Comparison of ENCODE assay signal across 8 mouse cellular contexts in the genomic region with DNA sequence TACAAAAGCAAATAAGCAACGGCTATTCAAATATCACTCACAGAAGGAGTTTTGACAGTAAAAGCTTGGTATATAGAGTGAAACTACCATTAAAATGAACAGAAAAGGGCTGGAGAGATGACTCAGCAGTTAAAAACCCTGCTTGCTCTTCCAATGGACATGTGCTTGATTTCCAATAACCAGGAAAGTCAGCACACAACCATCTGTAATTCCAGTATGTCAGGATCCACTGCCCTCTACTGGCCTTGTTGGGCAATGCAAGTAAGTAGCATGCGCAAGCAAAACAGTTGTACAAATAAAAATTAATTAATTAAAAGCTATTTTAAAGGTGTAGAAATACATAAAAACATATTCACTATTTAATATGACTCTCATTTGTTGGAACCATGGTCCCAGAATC. TPM values are rescaled to one million over a fixed set of nuclear protein-coding genes. Genes with fewer than 3 reads are reported as not detected.
DNase-seq lines count a peak whose midpoint lies in the region; ATAC-seq lines count a peak whose summit lies in the region.

No protein-coding gene starts in this region.

- intact Hi-C loops in left cerebral cortex, postnatal 4 days (cut with DNase I): no loop called here

- no peak for ATAC-seq in forebrain, embryonic 14.5 days
- no peak for ATAC-seq in forebrain, embryonic 15.5 days (replicated peaks)

- no peaks in the 10 kb centered on the region for H3K27me3 ChIP-seq in forebrain, embryonic 14.5 days (replicated peaks; ENCODE audit: control insufficient read depth, insufficient read depth, low read length)
- peaks cover 6% of the 10 kb centered on the region; the same call in 1 of the 2 replicates for H3K27me3 ChIP-seq in forebrain, embryonic 15.5 days

- DNase-seq in forebrain, embryonic 14.5 days (ENCODE audit: low spot score): peak; percentile 78
- DNase-seq in right cerebral cortex, adult 2 months (ENCODE audit: low spot score in 2 of 2): peak; percentile 68 to 71
- DNase-seq in right cerebral cortex, postnatal 25 days: no peak
- peak; percentile 83 to 87 for DNase-seq in cerebellum, postnatal 10 days
- peak; percentile 20 for DNase-seq in hindlimb bud, embryonic 11.5 days (ENCODE audit: extremely low spot score, low read depth, low spot score)
- peak; percentile 63 for DNase-seq in left cerebral cortex, postnatal 4 days
- peak; percentile 55 for DNase-seq in urinary bladder, postnatal 25 days (ENCODE audit: low spot score)

- H3K9ac ChIP-seq in forebrain, embryonic 14.5 days (ENCODE audit: low read length): no peak overlapping the region
- H3K9ac ChIP-seq in forebrain, embryonic 15.5 days (replicated peaks): no peak overlapping the region

- no peak overlapping the region for H3K27ac ChIP-seq in forebrain, embryonic 14.5 days (ENCODE audit: low read depth, low read length)
- H3K27ac ChIP-seq in forebrain, embryonic 15.5 days (replicated peaks): no peak overlapping the region

- H3K4me1 ChIP-seq in forebrain, embryonic 14.5 days (ENCODE audit: control insufficient read depth, insufficient read depth, low read length): no peaks in the 10 kb centered on the region
- peaks cover 11% of the 10 kb centered on the region for H3K4me1 ChIP-seq in forebrain, embryonic 15.5 days

- H3K4me2 ChIP-seq in forebrain, embryonic 14.5 days (ENCODE audit: low read length): no peak overlapping the region
- H3K4me2 ChIP-seq in forebrain, embryonic 15.5 days (replicated peaks): no peak overlapping the region

- no peaks in the 10 kb centered on the region for H3K9me3 ChIP-seq in forebrain, embryonic 14.5 days (replicated peaks; ENCODE audit: control insufficient read depth, low read length)
- H3K9me3 ChIP-seq in forebrain, embryonic 15.5 days: no peaks in the 10 kb centered on the region

- H3K4me3 ChIP-seq in forebrain, embryonic 14.5 days (ENCODE audit: low read depth, low read length): no peak overlapping the region
- H3K4me3 ChIP-seq in forebrain, embryonic 15.5 days: no peak overlapping the region

- 59% methylated on average over 2 of the region's 2 CpGs for WGBS in forebrain, embryonic 14.5 days
- WGBS in forebrain, embryonic 15.5 days: 52% methylated on average over 2 of the region's 2 CpGs

- H3K36me3 ChIP-seq in forebrain, embryonic 14.5 days (ENCODE audit: control insufficient read depth, insufficient read depth, low read length): no peaks in the 10 kb centered on the region
- no peaks in the 10 kb centered on the region for H3K36me3 ChIP-seq in forebrain, embryonic 15.5 days

RNA-seq across cellular contexts. Expression of a gene that starts 2.6 kb away (rescaled TPM):
- 15.5 and 16.3 TPM in 2 replicates for polyA plus RNA-seq in forebrain, embryonic 14.5 days (2014; fragmentation: Nextera tagmentation; extraction: Ambion mirVana)
- 14.7 and 16.2 TPM in 2 replicates for polyA plus RNA-seq in forebrain, embryonic 15.5 days (2015; fragmentation: Nextera tagmentation; extraction: Ambion mirVana)
- total RNA-seq in left cerebral cortex, postnatal 4 days (2021): 10 to 100 TPM; 23.0 to 23.6 TPM
